Mouse (Mus musculus) CD4-positive helper T cell, adult 2 months (primary cell): Measurements from ENCODE around the gene Fam83e.

Source experiments
- DNase-seq: peaks from one replicate; pipeline ENCODE4 v3.0.0-alpha.2; 2012; ENCODE audit warnings: low read depth, missing footprints, low spot score

Fam83e gene

GRCm38 (mm10) chr7:45701607-45702006 lies 19.4 kb upstream of the Fam83e start:
- no peak for DNase-seq

GRCm38 (mm10) chr7:45702316-45702715 lies 18.7 kb upstream of the Fam83e start:
- no peak for DNase-seq

- DNase-seq: no peak
These were observed 18.0 kb upstream of the Fam83e start for GRCm38 (mm10) chr7:45702809-45703520.

- no peak for DNase-seq
These were observed 17.4 kb upstream of the Fam83e start for GRCm38 (mm10) chr7:45703521-45704033.

GRCm38 (mm10) chr7:45704046-45704559 lies 16.9 kb upstream of the Fam83e start:
- DNase-seq: peak; percentile 82

GRCm38 (mm10) chr7:45704730-45705442 lies 16.1 kb upstream of the Fam83e start, which contains the start of gene Dbp:
Gene Dbp (plus strand): TSS chr7:45705088.
- peak; percentile 99 for DNase-seq

GRCm38 (mm10) chr7:45705443-45705864 lies 15.6 kb upstream of the Fam83e start:
- DNase-seq: no peak

- DNase-seq: peak; percentile 51
These were observed 15.1 kb upstream of the Fam83e start for GRCm38 (mm10) chr7:45705873-45706281.

- peak; percentile 89 for DNase-seq
These were observed 14.2 kb upstream of the Fam83e start for GRCm38 (mm10) chr7:45706721-45707241.

GRCm38 (mm10) chr7:45707375-45707967 lies 13.5 kb upstream of the Fam83e start:
- peak; percentile 94 for DNase-seq

- DNase-seq: no peak
These were observed 12.7 kb upstream of the Fam83e start for GRCm38 (mm10) chr7:45708221-45708761.

- peak; percentile 51 for DNase-seq
These were observed 12.0 kb upstream of the Fam83e start for GRCm38 (mm10) chr7:45709036-45709435.

GRCm38 (mm10) chr7:45709677-45710355 lies 11.2 kb upstream of the Fam83e start:
- no peak for DNase-seq

GRCm38 (mm10) chr7:45710477-45711191 lies 10.4 kb upstream of the Fam83e start:
- DNase-seq: no peak

GRCm38 (mm10) chr7:45711316-45712021 lies 9.5 kb upstream of the Fam83e start:
- no peak for DNase-seq

- no peak for DNase-seq
These were observed 8.8 kb upstream of the Fam83e start for GRCm38 (mm10) chr7:45712022-45712757.

GRCm38 (mm10) chr7:45713396-45713795 lies 7.6 kb upstream of the Fam83e start:
- DNase-seq: no peak

- no peak for DNase-seq
These were observed 7.0 kb upstream of the Fam83e start for GRCm38 (mm10) chr7:45713881-45714520.
